Comparison of ENCODE assay signal across 25 mouse cellular contexts in genomic region chr2:165708266-165708665, GRCm38 (mm10).
DNase-seq lines count a peak whose midpoint lies in the region; ATAC-seq lines count a peak whose summit lies in the region.
"Had no signal": no experiment of that assay in that cellular context is flagged by ENCODE, and none has a peak within 500 bp of the region (broad histone marks: within the 10 kb centered on the region; RNA-seq: fewer than 3 reads in every experiment).

No protein-coding gene starts in this region.

- no peaks in the 10 kb centered on the region for H3K36me3 ChIP-seq in liver, embryonic 11.5 days (ENCODE audit: control insufficient read depth, insufficient read depth, low read length)
- H3K36me3 ChIP-seq: G1E; heart, embryonic 10.5 days; hindbrain, embryonic 12.5 days had no signal

- 58% methylated on average over 9 of the region's 9 CpGs for WGBS in liver, embryonic 11.5 days

- H3K4me2 ChIP-seq in liver, embryonic 11.5 days: no peak overlapping the region
- H3K4me2 ChIP-seq: hindbrain, embryonic 12.5 days had no signal

- H3K4me3 ChIP-seq in liver, embryonic 11.5 days (ENCODE audit: low read depth, low read length): no peak overlapping the region
- H3K4me3 ChIP-seq: embryonic facial prominence, embryonic 10.5 days; erythroblast, embryonic 14.5 days; forebrain, embryonic 10.5 days; heart, embryonic 10.5 days; hindbrain, embryonic 12.5 days had no signal

- H3K9ac ChIP-seq in liver, embryonic 11.5 days (ENCODE audit: low read depth, low read length): no peak overlapping the region
- H3K9ac ChIP-seq: hindbrain, embryonic 12.5 days had no signal

- H3K27me3 ChIP-seq in liver, embryonic 11.5 days (replicated peaks; ENCODE audit: control insufficient read depth, insufficient read depth, low read length): no peaks in the 10 kb centered on the region
- H3K27me3 ChIP-seq: hindbrain, embryonic 12.5 days had no signal

- DNase-seq in A20 (ENCODE audit: low read depth, low spot score): peak; percentile 4
- DNase-seq in R1 (ENCODE audit: low read depth, low spot score): peak; percentile 45
- DNase-seq in liver, embryonic 11.5 days (ENCODE audit: low spot score): no peak
- no peak for DNase-seq in adrenal gland, adult 18-20 months (ENCODE audit: low spot score in 2 of 2)
- no peak for DNase-seq in kidney, adult 9 months
- DNase-seq: adrenal gland, postnatal 14 days; B cell, adult 2 months; cerebellum, adult 18-20 months; cerebellum, adult 9-11 months; cerebellum, postnatal 36 days; gastrocnemius, postnatal 36 days; heart, adult 11 months; heart, postnatal 10 days; heart, postnatal 4 days had no signal

- no peak overlapping the region for H3K27ac ChIP-seq in liver, embryonic 11.5 days (ENCODE audit: low read depth, low read length)
- H3K27ac ChIP-seq: embryonic facial prominence, embryonic 10.5 days; forebrain, embryonic 10.5 days; heart, embryonic 10.5 days; hindbrain, embryonic 12.5 days had no signal

- H3K9me3 ChIP-seq in liver, embryonic 11.5 days (ENCODE audit: control insufficient read depth, low read length): no peaks in the 10 kb centered on the region
- H3K9me3 ChIP-seq: embryonic facial prominence, embryonic 10.5 days; forebrain, embryonic 10.5 days; G1E; heart, embryonic 10.5 days; hindbrain, embryonic 12.5 days had no signal

- H3K4me1 ChIP-seq in liver, embryonic 11.5 days (replicated peaks; ENCODE audit: control insufficient read depth, insufficient read depth, low read length): no peaks in the 10 kb centered on the region
- H3K4me1 ChIP-seq: heart, embryonic 10.5 days had no signal

- peak; percentile 56; the same call in 1 of the 2 replicates for ATAC-seq in liver, embryonic 11.5 days (replicated peaks; ENCODE audit: low FRiP score)
- peak; percentile 60 for ATAC-seq in megakaryocyte progenitor cell, adult 5-6 weeks (replicated peaks; ENCODE audit: poor library complexity)
- no peak for ATAC-seq in erythroblast, adult 5-6 weeks (replicated peaks; ENCODE audit: low FRiP score, poor library complexity, severe bottlenecking)
- ATAC-seq: CD4-positive, CD25-positive, alpha-beta regulatory T cell, adult 4 months; forebrain, embryonic 14.5 days; hindbrain, embryonic 16.5 days had no signal

Comparison
In these comparisons a context has a peak if more than half of its experiments do, and no peak if none do; other contexts are left out.
1. DNase-seq: peak in A20 (single experiment) and R1 (single experiment); none in liver, embryonic 11.5 days (single experiment), adrenal gland, adult 18-20 months (0 of 2) and kidney, adult 9 months (single experiment).